Mouse (Mus musculus) embryonic facial prominence, embryonic 13.5 days (tissue): ENCODE results near the gene Slc12a9. TPM values are rescaled to one million over a fixed set of nuclear protein-coding genes. Genes with fewer than 3 reads are reported as not detected.

Experiments used
- ATAC-seq: fragments of 200-750 bp; cut with Nextera tagmentation; 2 replicates; pipeline ENCODE4 v1.8.0; 2017; ENCODE audit warnings: low read depth; ENCODE audit not compliant: insufficient number of reproducible peaks, insufficient read depth, low FRiP score, low TSS enrichment
- H3K27ac ChIP-seq: fragments of 300-500 bp; sonication (generic); 2 replicates; pipeline ENCODE4 v1.5.1; 2015; ENCODE audit warnings: moderate library complexity, mild to moderate bottlenecking, inconsistent platforms
- H3K27me3 ChIP-seq: fragments of 300-500 bp; sonication (generic); 2 replicates; pipeline ENCODE4 v1.6.1; 2015; ENCODE audit warnings: mild to moderate bottlenecking, inconsistent platforms
- H3K36me3 ChIP-seq: fragments of 300-500 bp; sonication (generic); 2 replicates; pipeline ENCODE4 v1.6.1; 2015; ENCODE audit warnings: mild to moderate bottlenecking, inconsistent platforms
- H3K4me1 ChIP-seq: fragments of 300-500 bp; sonication (generic); 2 replicates; pipeline ENCODE4 v1.6.1; 2015; ENCODE audit warnings: inconsistent platforms
- H3K4me2 ChIP-seq: fragments of 300-500 bp; sonication (generic); 2 replicates; pipeline ENCODE4 v1.6.1; 2015; ENCODE audit warnings: moderate library complexity, mild to moderate bottlenecking, inconsistent platforms
- H3K4me3 ChIP-seq: fragments of 300-500 bp; sonication (generic); 2 replicates; pipeline ENCODE4 v1.5.1; 2015; ENCODE audit warnings: mild to moderate bottlenecking, inconsistent platforms
- H3K9ac ChIP-seq: fragments of 300-500 bp; sonication (generic); 2 replicates; pipeline ENCODE4 v1.6.1; 2015; ENCODE audit warnings: mild to moderate bottlenecking, inconsistent platforms
- H3K9me3 ChIP-seq: fragments of 300-500 bp; sonication (generic); 2 replicates; pipeline ENCODE4 v1.6.1; 2016; ENCODE audit warnings: inconsistent platforms
- WGBS: fragments of 180-500 bp; shearing (Covaris S2); methylation state at CpG from one replicate; pipeline ENCODE4 v1.1.7; 2015; ENCODE audit warnings: mixed read lengths; 5-methylcytosine and 5-hydroxymethylcytosine counted together
- polyA plus RNA-seq: library from polyadenylated mRNA; unstranded; fragments of >200 nt; fragmentation: Nextera tagmentation; extraction: Ambion mirVana; gene quantifications from 2 replicates; pipeline ENCODE4 v1.2.1, GENCODE M21; 2015

Slc12a9 gene
- polyA plus RNA-seq, 1 experiment from 2014 or later = 16.0 TPM

DNA sequence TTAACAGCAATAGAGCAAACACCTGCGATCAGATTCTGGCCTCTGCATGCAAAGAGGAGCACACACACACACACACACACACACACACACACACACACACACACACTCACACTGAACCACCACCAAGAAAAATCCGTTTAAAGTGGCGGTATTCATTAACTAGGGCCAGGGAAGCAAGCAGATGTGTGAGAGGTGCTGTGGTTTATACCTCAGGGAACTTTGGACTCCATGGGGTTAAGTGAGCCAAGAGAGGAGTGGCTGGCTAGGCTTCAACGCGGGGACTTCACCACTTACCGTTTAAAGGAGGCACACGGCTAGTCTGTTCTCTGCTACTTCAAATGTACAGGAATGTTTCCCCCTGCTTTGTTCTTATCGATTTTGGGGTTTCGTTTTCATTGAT is 12.4 kb upstream of the Slc12a9 start:
- no peak for ATAC-seq
- 21% methylated on average over 9 of the region's 9 CpGs for WGBS
- peak overlapping the region; percentile 27; the same call in 1 of the 2 replicates for H3K4me2 ChIP-seq

DNA sequence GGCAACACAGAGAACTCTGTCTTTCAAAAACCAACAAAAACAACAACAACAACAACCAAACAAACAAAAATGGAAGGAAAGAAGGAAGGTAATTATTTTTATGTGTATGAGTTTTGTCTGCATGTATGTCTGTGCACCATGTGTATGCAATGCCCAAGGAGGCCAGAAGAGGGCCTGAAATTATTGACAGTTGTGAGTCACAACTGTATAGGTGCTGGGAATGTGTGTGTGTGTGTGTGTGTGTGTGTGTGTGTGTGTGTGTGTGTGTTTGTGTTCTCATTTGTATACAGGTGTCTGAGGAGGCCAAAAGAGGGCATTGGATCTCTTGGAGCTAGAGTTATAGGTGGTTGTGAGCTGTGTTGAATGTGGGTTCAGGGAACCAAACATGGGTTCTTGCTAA is 10.5 kb upstream of the Slc12a9 start:
- Histone ChIP-seq H3K9ac (no peak overlapping the region), H3K4me2 (no peak overlapping the region), H3K4me3 (no peak overlapping the region), H3K9me3 (no peaks in the 10 kb centered on the region), H3K4me1 (peaks cover 27% of the 10 kb centered on the region), H3K27me3 (no peaks in the 10 kb centered on the region), H3K27ac (no peak overlapping the region), H3K36me3 (no peaks in the 10 kb centered on the region)
- no peak for ATAC-seq

More for the DNA sequence above, 12.4 kb upstream of the Slc12a9 start:
- H3K27ac ChIP-seq = no peak overlapping the region
- no peaks in the 10 kb centered on the region for H3K9me3 ChIP-seq
- peaks cover 20% of the 10 kb centered on the region for H3K4me1 ChIP-seq
- H3K27me3 ChIP-seq = no peaks in the 10 kb centered on the region
- H3K4me3 ChIP-seq = no peak overlapping the region
- H3K36me3 ChIP-seq = no peaks in the 10 kb centered on the region
- H3K9ac ChIP-seq = no peak overlapping the region

DNA sequence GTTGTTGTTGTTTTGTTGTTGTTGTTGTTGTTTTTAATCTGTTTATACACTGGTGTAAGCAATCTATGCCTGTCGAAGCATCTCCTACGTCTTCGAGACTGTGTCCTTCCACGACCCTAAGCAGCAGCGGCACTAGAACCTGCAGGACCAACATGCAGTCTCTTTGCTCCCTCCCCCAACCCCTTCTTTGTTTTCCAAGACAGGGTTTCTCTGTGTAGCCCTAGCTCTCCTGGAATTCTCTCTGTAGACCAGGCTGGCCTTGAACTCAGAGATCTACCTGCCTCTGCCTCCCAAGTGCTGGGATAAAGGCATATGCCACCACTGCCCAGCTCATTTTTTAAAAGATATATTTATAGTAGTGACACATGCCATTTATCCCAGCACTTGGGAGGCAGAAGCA is 10.0 kb upstream of the Slc12a9 start:
- Histone ChIP-seq H3K36me3 (no peaks in the 10 kb centered on the region), H3K9me3 (no peaks in the 10 kb centered on the region), H3K9ac (no peak overlapping the region), H3K27me3 (no peaks in the 10 kb centered on the region), H3K27ac (no peak overlapping the region), H3K4me2 (no peak overlapping the region), H3K4me1 (peaks cover 26% of the 10 kb centered on the region), H3K4me3 (no peak overlapping the region)
- no peak for ATAC-seq
- 95% methylated on average over 5 of the region's 5 CpGs for WGBS

DNA sequence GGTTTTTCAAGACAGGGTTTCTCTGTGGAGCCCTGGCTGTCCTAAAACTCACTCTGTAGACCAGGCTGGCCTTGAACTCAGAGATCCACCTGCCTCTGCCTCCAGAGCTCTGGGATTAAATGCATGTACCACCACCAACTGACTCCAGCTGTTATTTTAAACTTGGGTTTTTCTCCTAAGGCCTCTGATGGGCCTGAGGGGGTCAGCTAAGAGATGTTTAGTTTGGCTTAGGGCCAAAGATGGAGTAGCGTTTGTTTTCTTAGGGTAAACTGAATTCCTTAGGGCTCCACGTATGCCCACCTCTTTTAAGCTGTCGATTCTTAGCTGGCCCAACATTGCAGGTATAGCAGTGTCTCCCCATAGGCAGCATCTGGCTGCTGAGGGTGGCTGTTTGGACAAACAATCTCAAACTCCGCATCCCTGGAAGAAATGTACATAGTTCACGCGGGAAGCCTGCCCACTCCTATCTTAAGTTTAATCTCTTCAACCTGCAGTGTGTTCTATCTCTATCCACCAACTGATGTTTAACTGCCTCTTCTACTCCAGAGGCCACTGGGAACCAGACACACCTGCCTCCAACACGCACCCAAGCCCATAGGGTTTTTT is 9.1 kb upstream of the Slc12a9 start:
- H3K4me2 ChIP-seq = no peak overlapping the region
- ATAC-seq = no peak

DNA sequence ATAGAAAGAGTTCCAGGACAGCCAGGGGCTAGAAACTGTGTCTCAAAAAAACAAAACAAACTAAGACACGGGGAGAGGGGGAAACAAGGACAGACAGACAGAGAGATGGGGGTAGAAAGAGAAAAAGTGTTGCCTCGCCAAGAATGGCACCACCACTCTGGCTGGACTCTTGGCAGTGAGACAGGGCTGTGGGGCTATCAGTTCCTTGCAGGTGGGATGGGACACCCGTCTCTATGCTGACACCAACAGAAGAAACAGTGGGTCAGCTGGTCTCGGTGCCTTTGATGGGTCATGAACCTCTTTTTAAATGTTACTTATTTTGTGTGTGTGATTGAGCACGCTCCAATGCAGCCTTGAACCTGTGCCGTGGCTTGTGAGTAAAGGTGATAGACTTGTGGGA is 6.8 kb upstream of the Slc12a9 start:
- H3K9me3 ChIP-seq = no peaks in the 10 kb centered on the region
- H3K4me1 ChIP-seq = peaks cover 17% of the 10 kb centered on the region
- H3K4me2 ChIP-seq = peak overlapping the region; percentile 75; the same call in 1 of the 2 replicates
- 69% methylated on average over 6 of the region's 6 CpGs for WGBS
- ATAC-seq = no peak
- H3K27me3 ChIP-seq = no peaks in the 10 kb centered on the region
- peak overlapping the region; percentile 90 for H3K27ac ChIP-seq
- no peaks in the 10 kb centered on the region for H3K36me3 ChIP-seq
- no peak overlapping the region for H3K9ac ChIP-seq
- H3K4me3 ChIP-seq = no peak overlapping the region

More for the DNA sequence above, 9.1 kb upstream of the Slc12a9 start:
- Histone ChIP-seq H3K27ac (no peak overlapping the region), H3K36me3 (no peaks in the 10 kb centered on the region), H3K27me3 (no peaks in the 10 kb centered on the region), H3K4me3 (no peak overlapping the region), H3K9ac (no peak overlapping the region), H3K4me1 (peaks cover 22% of the 10 kb centered on the region), H3K9me3 (no peaks in the 10 kb centered on the region)
- WGBS = 71% methylated on average over 7 of the region's 7 CpGs

DNA sequence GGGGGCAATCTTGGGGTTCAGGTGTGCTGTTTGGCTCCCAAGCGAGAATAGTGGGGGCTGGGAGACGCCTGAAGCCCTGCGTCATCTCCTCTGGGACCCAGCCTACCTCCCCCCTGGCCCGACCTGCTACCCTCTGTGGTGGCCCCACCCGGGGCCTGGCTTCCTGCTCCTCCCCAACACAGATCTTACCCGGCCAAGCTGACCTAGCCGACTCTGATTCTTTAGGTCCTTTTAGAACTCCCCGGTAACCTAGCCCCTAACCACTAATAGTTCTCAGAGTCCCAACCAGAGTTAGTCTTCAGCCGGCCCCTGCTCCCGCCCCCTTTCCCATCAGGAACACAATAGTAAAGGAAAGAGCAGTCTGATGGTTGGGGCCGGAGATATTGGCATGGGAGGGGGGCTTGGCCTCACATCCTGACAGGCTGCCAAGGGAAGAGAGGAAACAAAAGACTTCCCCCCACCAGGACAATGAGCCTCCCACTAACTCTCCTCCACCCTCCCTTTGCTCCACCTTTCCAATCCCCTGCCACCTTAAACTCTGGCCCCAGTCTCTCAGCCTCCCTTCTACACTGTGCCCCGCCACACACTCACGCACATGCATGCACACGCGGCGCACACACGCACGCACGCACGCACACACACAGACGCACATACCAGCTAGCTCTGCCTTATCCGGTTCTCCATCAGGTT is 6.0 kb upstream of the Slc12a9 start:
- Histone ChIP-seq H3K4me2 (peak overlapping the region; percentile 75), H3K4me3 (peak overlapping the region; percentile 46), H3K36me3 (no peaks in the 10 kb centered on the region), H3K4me1 (peaks cover 17% of the 10 kb centered on the region), H3K9me3 (no peaks in the 10 kb centered on the region), H3K27ac (peak overlapping the region; percentile 90), H3K27me3 (no peaks in the 10 kb centered on the region), H3K9ac (peak overlapping the region; percentile 73)
- ATAC-seq = peak; percentile 60; the same call in 1 of the 2 replicates
- 8% methylated on average over 22 of the region's 22 CpGs for WGBS

DNA sequence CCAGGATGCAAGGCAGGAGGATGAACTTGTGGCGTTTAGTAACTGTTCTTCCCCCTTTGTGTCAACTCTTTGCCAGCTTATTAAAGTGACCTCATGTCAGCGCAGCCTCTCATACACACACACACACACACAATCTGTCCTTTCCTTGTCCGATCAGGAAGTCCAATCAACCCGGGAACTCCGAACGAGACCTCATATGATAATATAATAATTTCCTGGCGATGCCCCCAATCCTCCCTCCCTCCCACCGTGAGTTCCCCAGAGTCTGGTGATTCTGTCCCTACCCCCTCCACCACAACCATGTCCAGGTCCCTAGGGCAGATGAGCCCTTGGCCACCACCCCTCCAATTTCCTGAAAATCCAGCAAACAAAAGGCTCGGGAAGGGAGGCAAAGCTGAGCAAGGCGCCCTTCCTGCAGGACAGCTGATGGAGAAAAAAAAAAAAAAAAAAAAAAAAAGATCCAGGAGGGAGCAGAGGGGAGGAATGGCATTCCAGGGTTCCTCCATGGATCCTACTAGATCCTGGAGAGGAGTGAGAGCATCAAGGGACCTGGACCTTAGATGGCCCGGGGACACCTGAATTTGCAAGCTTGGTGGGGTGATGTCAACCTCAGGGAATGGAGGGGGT is 5.4 kb upstream of the Slc12a9 start:
- Histone ChIP-seq H3K4me3 (peak overlapping the region; percentile 46), H3K4me1 (peaks cover 20% of the 10 kb centered on the region), H3K27me3 (no peaks in the 10 kb centered on the region), H3K9ac (peak overlapping the region; percentile 73), H3K9me3 (no peaks in the 10 kb centered on the region), H3K27ac (peak overlapping the region; percentile 90), H3K36me3 (no peaks in the 10 kb centered on the region), H3K4me2 (peak overlapping the region; percentile 75)
- 4% methylated on average over 11 of the region's 11 CpGs for WGBS
- ATAC-seq = no peak

DNA sequence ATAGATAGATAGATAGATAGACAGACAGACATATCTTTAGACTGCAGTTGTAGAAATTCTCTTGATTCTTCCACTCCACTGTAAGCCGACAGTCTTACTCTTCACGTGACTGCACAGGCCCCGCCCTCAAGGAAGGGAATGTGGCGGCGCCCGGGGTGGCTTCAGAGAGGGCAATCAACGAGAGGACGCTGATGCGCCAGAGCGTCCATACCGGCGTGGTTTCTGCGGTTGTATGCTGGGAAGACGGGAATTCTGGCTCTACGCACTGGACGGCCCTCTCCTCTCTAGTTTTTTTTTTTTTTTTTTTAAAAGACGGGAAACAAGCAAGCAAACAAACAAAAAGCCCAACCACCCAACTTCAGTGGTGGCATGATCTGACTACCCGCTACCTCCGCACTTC is 4.9 kb upstream of the Slc12a9 start:
- Histone ChIP-seq H3K27me3 (no peaks in the 10 kb centered on the region), H3K4me2 (peak overlapping the region; percentile 75), H3K9ac (peak overlapping the region; percentile 73), H3K4me3 (peak overlapping the region; percentile 46), H3K9me3 (no peaks in the 10 kb centered on the region), H3K36me3 (no peaks in the 10 kb centered on the region), H3K4me1 (peaks cover 20% of the 10 kb centered on the region), H3K27ac (peak overlapping the region; percentile 90)
- WGBS = 0% methylated on average over 19 of the region's 19 CpGs
- peak; percentile 78 for ATAC-seq

DNA sequence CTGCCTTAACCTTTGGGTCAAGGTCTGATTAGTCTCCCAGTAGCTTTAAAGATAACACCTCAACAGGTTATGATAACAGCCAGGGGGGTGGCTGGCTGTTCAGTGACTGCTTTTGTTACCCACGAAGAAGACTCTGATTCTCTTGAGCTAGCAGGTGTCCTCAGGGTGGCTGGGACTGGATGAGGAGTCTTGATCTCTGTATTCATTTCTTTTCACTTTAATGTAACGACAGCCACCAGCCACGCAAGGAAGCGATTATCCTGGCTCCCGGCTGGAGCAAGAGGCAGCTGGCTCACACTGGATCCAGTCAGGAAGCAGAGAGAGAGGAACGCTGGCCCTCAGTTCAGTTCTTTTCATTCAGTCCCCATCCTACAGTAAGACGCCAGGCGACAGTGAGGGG is 3.8 kb upstream of the Slc12a9 start:
- 30% methylated on average over 8 of the region's 8 CpGs for WGBS
- no peak overlapping the region; the same call in 1 of the 2 replicates for H3K4me2 ChIP-seq
- peak overlapping the region; percentile 6; the same call in 1 of the 2 replicates for H3K9ac ChIP-seq
- no peak for ATAC-seq
- no peaks in the 10 kb centered on the region for H3K36me3 ChIP-seq
- peaks cover 30% of the 10 kb centered on the region for H3K4me1 ChIP-seq
- no peaks in the 10 kb centered on the region for H3K27me3 ChIP-seq
- H3K4me3 ChIP-seq = no peak overlapping the region
- H3K27ac ChIP-seq = no peak overlapping the region
- no peaks in the 10 kb centered on the region for H3K9me3 ChIP-seq

DNA sequence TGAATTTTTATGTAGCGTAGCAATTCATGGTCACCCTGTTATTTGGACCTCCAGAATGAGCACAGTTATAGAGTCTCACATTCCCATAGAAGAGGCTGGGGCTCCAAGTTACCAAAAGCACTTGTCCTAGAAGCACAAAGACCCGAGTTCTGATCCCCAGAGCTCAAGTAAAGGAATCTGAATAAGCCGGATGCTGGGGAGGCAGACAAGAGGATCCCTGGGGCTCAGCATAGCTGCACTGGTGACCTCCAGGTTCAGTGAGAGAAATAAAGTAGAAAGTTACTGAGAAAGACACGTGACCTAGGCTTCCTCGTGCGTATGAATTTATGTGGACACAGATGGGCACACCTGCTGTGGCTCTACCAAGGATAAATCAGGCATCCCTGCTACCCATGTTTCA is 1.7 kb upstream of the Slc12a9 start:
- Histone ChIP-seq H3K4me3 (no peak overlapping the region), H3K4me1 (peaks cover 30% of the 10 kb centered on the region)

DNA sequence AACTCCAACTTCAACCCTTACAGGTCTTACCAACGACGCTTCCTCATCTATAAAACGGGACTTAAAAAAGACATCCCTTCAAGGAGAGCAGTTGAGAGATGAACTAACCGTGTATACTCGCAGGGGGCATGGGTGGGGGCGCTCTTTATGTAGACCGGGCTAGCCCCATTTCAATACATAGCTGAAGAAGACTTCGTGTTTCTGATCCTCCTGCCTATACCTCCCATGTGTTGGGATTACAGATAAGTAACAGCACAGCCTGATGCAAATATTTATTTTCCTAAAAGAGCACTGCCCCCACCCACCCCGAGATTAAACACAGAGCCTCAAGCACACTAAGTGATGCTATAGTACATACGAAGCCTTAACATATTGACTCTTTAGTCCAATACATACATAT is 920 bp upstream of the Slc12a9 start:
- no peak overlapping the region for H3K9ac ChIP-seq
- peak overlapping the region; percentile 66 for H3K4me3 ChIP-seq
- H3K9me3 ChIP-seq = no peaks in the 10 kb centered on the region
- ATAC-seq = no peak
- H3K27me3 ChIP-seq = no peaks in the 10 kb centered on the region
- 55% methylated on average over 10 of the region's 10 CpGs for WGBS
- peaks cover 23% of the 10 kb centered on the region for H3K4me1 ChIP-seq
- peak overlapping the region; percentile 96 for H3K4me2 ChIP-seq
- no peak overlapping the region for H3K27ac ChIP-seq
- peaks cover 6% of the 10 kb centered on the region; the same call in 1 of the 2 replicates for H3K36me3 ChIP-seq

More for the DNA sequence above, 1.7 kb upstream of the Slc12a9 start:
- peaks cover 4% of the 10 kb centered on the region; the same call in 1 of the 2 replicates for H3K36me3 ChIP-seq
- no peaks in the 10 kb centered on the region for H3K9me3 ChIP-seq
- no peak for ATAC-seq
- H3K27ac ChIP-seq = no peak overlapping the region
- 76% methylated on average over 6 of the region's 6 CpGs for WGBS
- no peaks in the 10 kb centered on the region for H3K27me3 ChIP-seq
- peak overlapping the region; percentile 27; the same call in 1 of the 2 replicates for H3K9ac ChIP-seq
- H3K4me2 ChIP-seq = no peak overlapping the region
